Mouse (Mus musculus) embryonic facial prominence, embryonic 14.5 days (tissue): Measurements from ENCODE around the gene Ppfia4. TPM values are rescaled to one million over a fixed set of nuclear protein-coding genes. Genes with fewer than 3 reads are reported as not detected.
A peak's percentile ranks its signal among the peaks of the same experiment; 100 is the strongest.

Source experiments
- ATAC-seq: fragments of 200-750 bp; cut with Nextera tagmentation; 2 replicates; pipeline ENCODE4 v1.8.0; 2017; ENCODE audit warnings: low read depth, moderate number of reproducible peaks, moderate TSS enrichment
- DNase-seq: peaks from one replicate; pipeline ENCODE4 v3.0.0-alpha.2; 2015; ENCODE audit warnings: low spot score
- H3K27ac ChIP-seq: fragments of 300-500 bp; sonication (generic); replicated peaks from 2 replicates; pipeline ENCODE4 v1.5.1; 2014; ENCODE audit warnings: low read depth, mild to moderate bottlenecking, low read length, moderate library complexity
- H3K27me3 ChIP-seq: fragments of 300-500 bp; sonication (generic); replicated peaks from 2 replicates; pipeline ENCODE4 v1.6.1; 2014; ENCODE audit warnings: low read length; ENCODE audit not compliant: control insufficient read depth, insufficient read depth
- H3K36me3 ChIP-seq: fragments of 300-500 bp; sonication (generic); 2 replicates; pipeline ENCODE4 v1.6.1; 2014; ENCODE audit warnings: low read length, mixed read lengths; ENCODE audit not compliant: control insufficient read depth, insufficient read depth
- H3K4me1 ChIP-seq: fragments of 300-500 bp; sonication (generic); 2 replicates; pipeline ENCODE4 v1.6.1; 2014; ENCODE audit warnings: antibody characterized with exemption, low read length; ENCODE audit not compliant: control insufficient read depth, insufficient read depth
- H3K4me2 ChIP-seq: fragments of 300-500 bp; sonication (generic); 2 replicates; pipeline ENCODE4 v1.6.1; 2014; ENCODE audit warnings: low read depth, mild to moderate bottlenecking, low read length, moderate library complexity, mixed read lengths
- H3K4me3 ChIP-seq: fragments of 300-500 bp; sonication (generic); 2 replicates; pipeline ENCODE4 v1.5.1; 2014; ENCODE audit warnings: low read depth, mild to moderate bottlenecking, low read length
- H3K9ac ChIP-seq: fragments of 300-500 bp; sonication (generic); 2 replicates; pipeline ENCODE4 v1.6.1; 2014; ENCODE audit warnings: low read depth, mild to moderate bottlenecking, low read length, moderate library complexity, mixed read lengths
- H3K9me3 ChIP-seq: fragments of 300-500 bp; sonication (generic); 2 replicates; pipeline ENCODE4 v1.6.1; 2016; ENCODE audit warnings: low read length; ENCODE audit not compliant: control insufficient read depth
- WGBS: fragments of 180-500 bp; shearing (Covaris S2); extraction: QIAGEN DNeasy Blood & Tissue Kit; methylation state at CpG from one replicate; pipeline ENCODE4 v1.1.7; 2014; 5-methylcytosine and 5-hydroxymethylcytosine counted together
- polyA plus RNA-seq: library from polyadenylated mRNA; unstranded; fragments of >200 nt; fragmentation: Nextera tagmentation; extraction: Ambion mirVana; gene quantifications from 2 replicates; pipeline ENCODE4 v1.2.1, GENCODE M21; 2014

Gene Ppfia4
- polyA plus RNA-seq, 1 experiment from 2014 or later: 14.1 TPM

- ATAC-seq: no peak
- Histone ChIP-seq H3K4me2 (no peak overlapping the region; the same call in 1 of the 2 replicates), H3K36me3 (peaks cover 25% of the 10 kb centered on the region), H3K9me3 (no peaks in the 10 kb centered on the region), H3K27me3 (no peaks in the 10 kb centered on the region), H3K9ac (no peak overlapping the region), H3K27ac (no peak overlapping the region), H3K4me1 (peaks cover 14% of the 10 kb centered on the region; the same call in 1 of the 2 replicates), H3K4me3 (no peak overlapping the region)
- WGBS: 73% methylated on average over 8 of the region's 8 CpGs
- DNase-seq: no peak
Measured at GRCm38 (mm10) chr1:134342781-134343310, 10.1 kb upstream of the Ppfia4 start.

GRCm38 (mm10) chr1:134342278-134342664 is 9.5 kb upstream of the Ppfia4 start:
- no peak for DNase-seq
- H3K4me1 ChIP-seq: peaks cover 14% of the 10 kb centered on the region; the same call in 1 of the 2 replicates
- H3K9me3 ChIP-seq: no peaks in the 10 kb centered on the region
- H3K27me3 ChIP-seq: no peaks in the 10 kb centered on the region
- no peak overlapping the region for H3K4me2 ChIP-seq
- ATAC-seq: no peak
- no peak overlapping the region for H3K4me3 ChIP-seq
- H3K9ac ChIP-seq: no peak overlapping the region
- H3K27ac ChIP-seq: no peak overlapping the region
- H3K36me3 ChIP-seq: peaks cover 20% of the 10 kb centered on the region
- 49% methylated on average over 2 of the region's 2 CpGs for WGBS

GRCm38 (mm10) chr1:134341641-134342277 is 9.0 kb upstream of the Ppfia4 start:
- H3K4me2 ChIP-seq: no peak overlapping the region

GRCm38 (mm10) chr1:134339757-134340619 is 7.3 kb upstream of the Ppfia4 start:
- Histone ChIP-seq H3K36me3 (no peaks in the 10 kb centered on the region), H3K4me2 (no peak overlapping the region), H3K4me1 (peaks cover 21% of the 10 kb centered on the region; the same call in 1 of the 2 replicates), H3K9ac (no peak overlapping the region), H3K27me3 (no peaks in the 10 kb centered on the region), H3K9me3 (no peaks in the 10 kb centered on the region), H3K4me3 (no peak overlapping the region), H3K27ac (no peak overlapping the region)
- ATAC-seq: no peak
- 91% methylated on average over 18 of the region's 18 CpGs for WGBS
- DNase-seq: no peak

More at GRCm38 (mm10) chr1:134341641-134342277, 9.0 kb upstream of the Ppfia4 start:
- Histone ChIP-seq H3K9me3 (no peaks in the 10 kb centered on the region), H3K9ac (no peak overlapping the region), H3K27ac (no peak overlapping the region), H3K4me1 (peaks cover 14% of the 10 kb centered on the region; the same call in 1 of the 2 replicates), H3K36me3 (peaks cover 15% of the 10 kb centered on the region), H3K27me3 (no peaks in the 10 kb centered on the region), H3K4me3 (no peak overlapping the region)
- 72% methylated on average over 5 of the region's 5 CpGs for WGBS
- no peak for ATAC-seq
- no peak for DNase-seq

- peaks cover 16% of the 10 kb centered on the region; the same call in 1 of the 2 replicates for H3K4me1 ChIP-seq
- ATAC-seq: peak; percentile 47
- no peak overlapping the region for H3K9ac ChIP-seq
- no peaks in the 10 kb centered on the region for H3K36me3 ChIP-seq
- WGBS: 82% methylated on average over 7 of the region's 7 CpGs
- H3K27ac ChIP-seq: no peak overlapping the region
- H3K27me3 ChIP-seq: no peaks in the 10 kb centered on the region
- DNase-seq: no peak
- no peaks in the 10 kb centered on the region for H3K9me3 ChIP-seq
- H3K4me2 ChIP-seq: no peak overlapping the region
- no peak overlapping the region for H3K4me3 ChIP-seq
Measured at GRCm38 (mm10) chr1:134339162-134339561, 6.4 kb upstream of the Ppfia4 start.

- ATAC-seq (no peak), DNase-seq (no peak)
- WGBS: 76% methylated on average over 11 of the region's 11 CpGs
- peaks cover 15% of the 10 kb centered on the region for H3K4me1 ChIP-seq
- H3K4me2 ChIP-seq: no peak overlapping the region
- no peak overlapping the region for H3K4me3 ChIP-seq
- no peaks in the 10 kb centered on the region for H3K27me3 ChIP-seq
- H3K36me3 ChIP-seq: no peaks in the 10 kb centered on the region
- no peaks in the 10 kb centered on the region for H3K9me3 ChIP-seq
- no peak overlapping the region for H3K9ac ChIP-seq
- no peak overlapping the region for H3K27ac ChIP-seq
Measured at GRCm38 (mm10) chr1:134336958-134337710, 4.4 kb upstream of the Ppfia4 start.

GRCm38 (mm10) chr1:134335924-134336810 is 3.4 kb upstream of the Ppfia4 start:
- no peak overlapping the region for H3K4me2 ChIP-seq
- no peak for ATAC-seq
- 85% methylated on average over 12 of the region's 12 CpGs for WGBS
- DNase-seq: no peak
- no peak overlapping the region for H3K9ac ChIP-seq
- no peak overlapping the region for H3K27ac ChIP-seq
- H3K36me3 ChIP-seq: no peaks in the 10 kb centered on the region
- H3K4me1 ChIP-seq: peaks cover 15% of the 10 kb centered on the region
- no peaks in the 10 kb centered on the region for H3K27me3 ChIP-seq
- H3K9me3 ChIP-seq: no peaks in the 10 kb centered on the region
- no peak overlapping the region for H3K4me3 ChIP-seq
